Mouse (Mus musculus) lung, postnatal 0 days (tissue): ENCODE results near the gene H2-Ob.

Experiments used
- CTCF ChIP-seq: IDR thresholded peaks from 2 replicates; pipeline ENCODE4 v1.5.1; 2016; ENCODE audit warnings: antibody characterized with exemption, mild to moderate bottlenecking
- EP300 ChIP-seq: IDR thresholded peaks from 2 replicates; pipeline ENCODE4 v1.6.1; 2016; ENCODE audit warnings: antibody characterized with exemption, mild to moderate bottlenecking, control low read depth

GRCm38 (mm10) chr17:34286999-34287398, 48.3 kb downstream of the H2-Ob start:
- TF ChIP-seq CTCF: no peak
- TF ChIP-seq EP300: no peak
